Mouse (Mus musculus) left cerebral cortex, adult 18-20 months (tissue): Measurements from ENCODE around the gene Ccdc77. TPM values are rescaled to one million over a fixed set of nuclear protein-coding genes. Genes with fewer than 3 reads are reported as not detected.
"Not testable (repeated sequence)": the region's sequence is repeated elsewhere in the genome, so short reads cannot be mapped to it uniquely, and the experiment has no call there.

Experiments
- DNase-seq, 2 experiments: peaks; one replicate each; pipeline ENCODE4 v3.0.0; 2021 to 2022; ENCODE audit warnings: low spot score in 2 of 2, mixed read lengths in 1 of 2
- total RNA-seq, 2 experiments: library from RNA; stranded (reverse); gene quantifications; 2 replicates each; pipeline ENCODE4 v1.2.3; 2021

Gene Ccdc77
- total RNA-seq, 2 experiments from 2014 or later: 3.7 to 5.6 TPM

DNA sequence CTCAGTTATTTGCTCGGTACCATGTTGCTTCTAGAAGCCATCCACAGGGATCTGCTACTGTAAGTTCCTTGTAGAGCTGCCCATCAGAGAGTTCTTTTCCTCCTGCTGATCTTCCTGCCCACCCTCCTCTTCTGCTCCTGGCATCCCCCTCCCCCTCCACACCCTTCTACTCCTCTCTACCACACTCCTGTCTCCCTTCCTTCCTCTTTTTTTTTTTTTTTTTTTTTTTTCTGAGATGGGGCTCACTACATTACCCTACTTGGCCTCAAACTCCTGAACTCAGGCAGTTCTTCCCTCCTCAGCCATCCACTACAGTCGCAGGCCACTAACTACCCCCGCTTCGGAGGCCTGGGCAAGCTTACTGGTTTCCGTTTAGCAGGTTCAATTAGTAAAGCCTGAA is 51.7 kb downstream of the Ccdc77 start:
- no peak for DNase-seq

DNA sequence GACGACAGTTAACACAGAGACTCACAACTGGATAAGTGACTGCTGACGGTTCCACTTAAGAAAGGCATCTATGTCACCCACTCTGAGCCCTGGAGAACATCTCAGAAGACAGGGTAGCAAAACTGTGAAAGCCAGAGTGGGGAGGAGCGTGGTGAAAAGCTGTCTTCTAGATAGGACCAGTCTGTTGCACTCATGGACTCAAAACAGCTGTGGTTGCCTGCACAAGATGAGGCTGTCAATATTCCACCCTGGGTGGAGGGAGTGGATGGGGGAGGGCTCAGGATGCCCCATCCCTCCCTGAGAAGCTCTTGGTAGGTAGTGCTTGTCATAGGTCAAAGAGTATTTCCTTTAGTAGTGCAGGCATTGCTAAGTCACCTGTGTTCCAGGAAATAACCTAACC is 54.4 kb downstream of the Ccdc77 start:
- DNase-seq: no peak

- DNase-seq: no peak
Observed at GRCm38 (mm10) chr6:120309338-120309737, 54.8 kb downstream of the Ccdc77 start.

DNA sequence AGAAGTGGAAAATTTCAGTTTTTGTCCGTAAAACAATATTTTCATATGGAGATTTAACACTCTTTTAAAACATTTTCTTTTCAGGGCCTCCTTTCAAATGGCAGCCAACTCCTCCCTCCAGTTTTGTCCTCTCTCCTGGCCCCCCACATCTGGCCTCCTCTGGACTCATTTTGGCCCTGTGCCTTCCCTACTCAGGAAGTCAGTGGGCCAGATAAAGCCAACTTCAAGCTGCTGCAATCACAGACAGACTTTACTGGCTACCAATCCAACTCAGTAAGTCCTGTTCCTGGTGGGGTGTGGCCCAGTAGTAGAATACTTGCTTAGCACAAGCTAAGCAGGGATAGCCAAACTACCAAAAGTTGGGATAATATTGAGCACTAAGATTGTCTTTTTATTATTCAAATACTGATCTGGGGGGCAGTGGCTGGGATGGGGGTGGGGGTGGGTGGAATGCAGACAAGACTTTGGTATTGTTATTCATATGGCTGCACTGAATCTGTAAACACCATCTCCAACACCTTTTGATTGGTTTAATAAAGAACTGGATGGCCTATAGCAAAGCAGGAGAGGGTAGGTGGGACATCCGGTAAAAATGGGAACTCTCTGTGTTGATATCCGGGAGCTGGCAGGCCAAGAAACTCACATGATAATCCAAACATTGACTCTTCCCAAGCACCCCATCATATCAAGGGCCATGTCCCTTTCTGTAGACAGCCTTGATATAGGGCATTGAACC is 57.1 kb downstream of the Ccdc77 start:
- no peak for DNase-seq

DNA sequence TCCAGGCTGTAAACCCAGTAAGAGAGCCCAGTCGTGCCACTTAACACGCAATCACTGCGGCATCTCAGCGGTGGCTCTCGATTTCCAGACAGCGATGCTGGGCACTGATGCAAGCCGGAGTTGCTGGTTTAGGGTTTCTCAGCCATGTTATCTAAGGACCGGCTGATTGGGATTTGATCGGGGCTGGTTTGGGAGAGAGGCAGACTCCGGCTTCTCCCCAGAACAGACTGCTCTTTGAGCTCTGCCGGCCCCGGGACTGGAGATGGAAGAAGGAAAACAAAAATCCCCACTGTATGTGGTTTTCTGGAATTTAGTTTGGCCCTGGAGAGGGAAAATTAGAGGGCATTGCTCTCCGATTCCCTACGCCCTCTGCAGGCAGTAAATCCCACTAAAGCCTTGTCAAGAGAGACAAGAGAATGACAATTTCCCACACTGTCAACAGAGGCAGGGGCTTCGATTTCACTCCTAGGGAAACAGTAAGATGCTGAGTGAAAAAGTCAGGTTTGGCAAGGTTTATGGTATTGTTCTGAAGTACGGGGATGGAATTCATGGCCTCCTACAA is 61.3 kb downstream of the Ccdc77 start:
- no peak for DNase-seq

DNA sequence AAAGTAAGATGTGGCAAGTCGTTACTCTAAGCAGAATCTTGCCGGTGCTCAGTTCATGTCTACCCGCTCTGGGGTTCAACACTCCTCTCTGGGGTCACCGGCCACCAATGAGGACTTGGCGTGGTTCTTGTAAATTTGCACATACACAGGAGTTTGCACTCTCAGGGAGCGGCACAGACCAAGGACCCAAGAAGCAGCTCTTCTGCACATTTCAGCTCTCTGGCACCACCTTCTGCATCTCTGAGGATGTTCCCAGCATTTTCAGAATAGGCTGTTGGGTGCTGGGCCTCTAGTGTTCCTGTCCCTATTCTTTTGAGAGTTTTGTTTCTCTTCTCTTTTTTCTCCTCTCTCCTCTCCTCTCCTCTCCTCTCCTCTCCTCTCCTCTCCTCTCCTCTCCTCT is 63.0 kb downstream of the Ccdc77 start:
- peak; percentile 49 to 61 for DNase-seq

DNA sequence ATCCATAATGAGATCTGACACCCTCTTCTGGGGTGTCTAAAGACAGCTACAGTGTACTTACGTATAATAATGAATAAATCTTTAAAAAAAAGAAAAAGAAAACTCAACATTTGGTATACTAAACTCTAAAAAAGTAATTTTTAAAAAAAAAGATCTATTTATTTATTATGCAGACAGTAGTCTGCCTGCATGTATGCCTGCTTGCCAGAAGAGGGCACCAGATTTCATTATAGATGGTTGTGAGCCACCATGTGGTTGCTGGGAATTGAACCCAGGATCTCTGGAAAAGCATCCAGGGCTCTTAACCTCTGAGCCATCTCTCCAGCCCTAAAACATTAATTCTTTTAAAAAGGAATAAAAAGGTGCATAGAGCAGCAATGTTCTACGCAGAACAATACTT is 67.6 kb downstream of the Ccdc77 start:
- not testable (repeated sequence) for DNase-seq

DNA sequence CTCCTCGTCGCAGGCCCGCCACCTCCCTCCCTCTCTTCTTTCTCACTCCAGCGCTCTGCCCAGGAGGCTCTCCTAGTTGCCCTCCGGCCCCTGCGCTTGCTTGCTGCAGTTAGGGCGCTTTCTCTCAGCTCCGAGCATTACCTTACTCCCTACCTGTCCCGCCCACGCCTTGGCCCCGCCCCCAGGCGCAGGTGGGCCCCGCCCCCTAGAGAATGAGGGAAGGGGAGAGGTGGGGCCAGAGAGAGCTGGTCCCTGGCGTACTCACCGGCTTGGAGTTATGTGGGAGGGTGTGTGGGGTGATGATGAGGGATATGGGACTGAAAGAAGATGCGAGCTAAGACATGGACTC is 69.4 kb downstream of the Ccdc77 start:
- peak; percentile 31 to 38 for DNase-seq

GRCm38 (mm10) chr6:120294056-120294784 is 70.0 kb downstream of the Ccdc77 start, which contains the start of the genes D330020A13Rik and B4galnt3:
Gene D330020A13Rik (plus strand): TSS chr6:120294364.
Gene B4galnt3 (minus strand): TSS chr6:120294559.
- DNase-seq: peak; percentile 47 to 70

DNA sequence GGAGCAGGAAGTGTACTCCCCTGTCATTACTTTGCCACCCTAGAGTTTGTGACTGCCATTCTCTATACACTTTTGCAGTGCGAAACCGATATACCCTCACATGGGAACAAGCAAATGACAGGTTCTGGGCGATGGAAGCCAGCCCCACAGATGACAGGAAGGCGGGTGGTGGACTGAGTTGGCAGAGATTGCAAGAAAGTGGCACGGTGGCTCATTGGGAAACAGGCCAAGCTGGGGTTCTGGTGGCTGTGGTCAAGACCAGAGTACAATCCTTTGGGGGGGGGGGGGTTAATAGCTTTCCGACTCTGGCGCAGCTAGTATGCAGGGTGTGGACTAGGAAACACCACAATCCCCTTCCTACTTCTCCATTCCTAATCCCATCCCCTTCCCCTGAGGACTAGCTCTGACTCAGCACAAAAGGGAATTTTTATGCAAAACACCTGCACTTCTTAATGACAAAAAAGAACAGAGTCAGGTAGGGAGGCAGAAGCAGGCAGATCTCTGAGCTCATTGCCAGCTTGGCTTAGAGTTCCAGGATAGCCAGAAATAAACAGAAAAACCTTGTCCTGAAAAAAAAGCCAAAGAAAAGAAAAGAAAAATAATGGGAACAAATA is 72.7 kb downstream of the Ccdc77 start:
- DNase-seq: no peak

DNA sequence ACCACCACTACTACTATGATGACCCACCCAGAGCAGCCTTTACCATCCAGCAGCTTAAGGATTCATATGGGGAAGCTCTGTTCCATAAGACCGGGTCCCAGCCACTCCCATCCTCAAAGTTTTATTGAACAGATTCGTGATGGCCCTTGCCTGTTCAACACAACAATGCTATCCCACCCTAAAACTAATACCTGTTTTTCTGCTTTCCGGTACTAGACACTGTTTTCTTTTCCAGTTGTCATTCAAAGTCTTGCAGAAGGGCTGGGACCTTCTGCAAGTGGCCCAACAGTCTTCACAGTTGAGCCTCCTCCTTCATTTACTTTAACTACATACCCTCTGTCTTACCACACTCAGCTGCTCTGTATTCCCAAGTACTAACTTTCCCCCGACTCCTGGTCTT is 74.7 kb downstream of the Ccdc77 start:
- no peak for DNase-seq

DNA sequence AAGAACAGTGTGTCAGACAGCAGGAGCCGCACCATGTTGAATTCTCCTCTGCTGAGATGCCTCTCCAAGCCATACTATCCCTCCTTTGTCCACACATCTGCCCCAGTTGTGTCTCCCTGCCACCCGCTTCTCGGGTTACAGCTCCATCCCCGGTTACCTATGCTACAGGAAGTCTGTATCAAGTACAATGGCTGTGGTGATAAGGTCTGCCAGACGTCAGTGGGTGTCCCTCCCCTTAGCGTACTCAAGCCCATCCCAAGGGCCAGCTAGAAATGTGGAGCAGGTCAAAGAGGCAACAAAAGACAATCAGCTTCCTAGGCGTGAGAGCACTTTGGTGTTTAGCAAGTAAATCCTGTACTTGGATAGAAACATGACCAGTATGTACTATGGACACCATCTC is 75.6 kb downstream of the Ccdc77 start:
- DNase-seq: no peak

DNA sequence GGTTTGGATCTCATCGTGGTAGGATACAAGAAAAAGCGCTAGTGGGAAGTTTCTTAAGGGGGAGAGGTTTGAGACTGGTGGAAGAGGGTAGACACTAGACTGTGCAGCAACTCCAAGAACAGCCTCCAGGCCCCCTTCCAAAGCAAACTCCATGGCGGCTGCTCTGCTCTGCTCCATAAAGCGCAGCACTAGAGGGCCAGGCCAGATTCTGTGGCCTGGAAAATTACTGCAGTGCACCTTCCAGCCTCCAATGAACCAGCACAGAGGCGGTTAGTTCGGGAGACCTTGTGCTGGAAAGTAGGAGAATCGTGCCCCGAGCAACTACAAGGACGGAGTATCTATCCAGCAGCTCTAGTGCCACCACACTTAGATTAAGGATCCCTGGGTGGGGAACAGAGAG is 76.9 kb downstream of the Ccdc77 start:
- DNase-seq: no peak

- DNase-seq: no peak
Observed at GRCm38 (mm10) chr6:120276874-120277449, 87.2 kb downstream of the Ccdc77 start.

- peak in 1 of 2 experiments; percentile 15 for DNase-seq
Observed at GRCm38 (mm10) chr6:120275301-120275700, 88.9 kb downstream of the Ccdc77 start.

- DNase-seq: no peak
Observed at GRCm38 (mm10) chr6:120274887-120275286, 89.3 kb downstream of the Ccdc77 start.

Other genes starting within 250 kb of the Ccdc77 start
- gene D330020A13Rik, start 70.0 kb downstream of the Ccdc77 start, total RNA-seq: not detected
- gene B4galnt3, start 69.8 kb downstream of the Ccdc77 start, total RNA-seq: 1 to 10 TPM; 1.1 to 1.2 TPM
- 10 to 100 TPM; 41.8 TPM for gene Kdm5a, start 250 bp downstream of the Ccdc77 start, total RNA-seq
- 10 to 100 TPM; 18.2 to 19.6 TPM for gene Il17ra, start 98.9 kb upstream of the Ccdc77 start, total RNA-seq
- gene Tmem121b, start 129.4 kb upstream of the Ccdc77 start, total RNA-seq: 10 to 100 TPM; 56.6 to 57.9 TPM
- 10 to 100 TPM; 32.3 to 35.3 TPM for gene Hdhd5, start 166.9 kb upstream of the Ccdc77 start, total RNA-seq